Mouse (Mus musculus) cerebellum, adult 9-10 months (tissue): ENCODE results near the gene Vav1.
A peak's percentile ranks its signal among the peaks of the same experiment; 100 is the strongest.
"Not testable (repeated sequence)": the region's sequence is repeated elsewhere in the genome, so short reads cannot be mapped to it uniquely, and the experiment has no call there.

ENCODE experiments used
- DNase-seq: peaks from one replicate; pipeline ENCODE4 v3.0.0; 2022

The Vav1 gene

DNA sequence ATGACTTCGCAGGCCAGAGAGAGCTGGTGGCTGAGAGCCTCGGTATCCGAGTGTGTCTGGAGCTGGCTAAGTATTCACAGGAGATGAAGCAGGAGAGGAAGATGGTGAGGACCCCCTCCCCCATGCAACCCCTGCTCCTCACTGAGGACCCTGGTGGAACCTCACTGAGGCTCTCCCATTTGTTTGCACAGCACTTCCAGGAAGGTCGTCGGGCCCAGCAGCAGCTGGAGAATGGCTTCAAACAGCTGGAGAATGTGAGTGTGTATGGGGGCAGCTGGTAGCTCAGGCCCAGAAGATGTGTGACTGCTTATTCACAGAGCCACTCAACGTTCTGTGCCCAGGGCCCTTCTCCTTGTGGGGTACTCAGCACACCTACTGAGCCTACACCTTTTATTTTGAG is 25.6 kb upstream of the Vav1 start:
- DNase-seq: no peak

DNA sequence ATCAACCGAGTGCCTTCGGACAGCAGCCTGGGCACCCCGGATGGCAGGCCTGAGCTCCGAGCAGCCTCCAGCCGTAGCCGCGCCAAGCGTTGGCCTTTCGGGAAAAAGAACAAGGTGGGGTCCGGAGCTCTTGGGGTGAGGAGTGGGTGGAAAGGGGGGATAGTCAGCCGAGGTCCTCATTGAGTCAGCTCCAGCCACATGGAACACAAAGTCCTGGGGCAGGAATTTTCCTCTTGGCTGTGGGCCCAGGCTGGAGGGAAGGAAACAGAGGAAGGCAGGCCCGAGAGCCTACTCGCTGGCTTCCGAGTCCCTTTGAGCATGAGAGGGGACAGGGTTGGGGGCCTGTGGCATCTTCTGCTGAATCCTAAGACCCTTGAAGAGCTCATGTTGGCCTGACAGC is 23.5 kb upstream of the Vav1 start:
- no peak for DNase-seq

DNA sequence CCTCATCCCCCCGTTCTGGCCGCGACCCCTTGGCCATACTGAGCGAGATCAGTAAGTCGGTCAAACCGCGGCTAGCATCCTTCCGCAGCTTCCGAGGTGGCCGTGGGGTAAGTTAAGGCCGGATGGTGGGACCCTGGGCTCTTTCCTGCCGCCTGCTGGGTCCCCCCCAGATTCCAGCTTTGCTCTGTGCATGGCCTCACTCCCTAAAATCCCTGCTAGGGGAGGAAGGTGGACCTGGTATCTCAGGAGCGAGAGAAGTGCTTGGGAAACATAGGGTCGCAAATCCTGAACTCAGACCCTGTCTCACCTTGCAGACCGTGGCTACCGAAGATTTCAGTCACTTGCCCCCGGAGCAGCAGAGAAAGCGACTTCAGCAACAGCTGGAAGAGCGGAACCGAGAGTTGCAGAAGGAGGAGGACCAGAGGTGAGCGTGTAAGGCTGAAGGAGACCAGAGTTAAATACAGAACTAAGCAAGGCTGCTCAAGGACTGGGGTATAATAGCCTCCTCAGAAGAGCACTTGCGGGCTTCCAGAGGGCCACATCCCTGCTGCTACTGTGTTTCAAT is 21.9 kb upstream of the Vav1 start:
- no peak for DNase-seq

DNA sequence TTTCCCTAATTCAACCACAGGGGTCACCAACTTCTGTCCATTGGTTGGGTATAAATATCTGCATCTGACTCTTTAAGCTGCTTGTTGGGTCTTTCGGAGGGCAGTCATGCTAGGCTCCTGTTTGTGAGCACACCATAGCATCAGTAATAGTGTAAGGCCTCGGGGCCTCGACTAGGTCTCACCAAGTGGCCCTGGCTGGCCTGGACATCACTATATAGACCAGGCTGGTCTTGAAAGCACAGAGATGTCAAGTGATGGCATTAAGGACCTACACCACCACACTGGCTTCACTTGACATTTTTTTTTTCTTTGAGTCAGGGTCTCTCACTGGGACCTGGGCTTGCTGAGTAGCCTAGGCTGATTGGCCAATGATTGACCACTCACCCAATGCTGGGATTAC is 20.7 kb upstream of the Vav1 start:
- DNase-seq: no peak

DNA sequence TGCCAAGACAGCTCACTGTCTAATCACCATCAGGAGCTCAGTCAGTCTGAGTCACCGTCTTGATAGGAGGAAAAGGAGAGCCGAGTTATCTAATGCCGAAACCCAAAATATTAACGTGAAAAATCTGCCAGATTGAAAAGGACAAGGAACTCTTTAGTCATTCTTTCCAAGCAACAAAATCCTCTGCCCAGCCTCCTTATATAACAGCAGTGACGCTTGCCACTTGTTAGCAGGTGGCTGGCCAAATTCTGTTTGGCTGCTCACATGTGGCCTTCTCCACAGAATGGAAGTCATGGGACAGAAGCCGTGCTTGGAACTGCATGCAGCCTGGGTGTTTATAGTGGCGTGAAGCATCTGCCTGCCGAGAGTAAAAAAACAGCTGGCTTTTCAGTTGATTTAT is 19.2 kb upstream of the Vav1 start:
- DNase-seq: no peak

DNA sequence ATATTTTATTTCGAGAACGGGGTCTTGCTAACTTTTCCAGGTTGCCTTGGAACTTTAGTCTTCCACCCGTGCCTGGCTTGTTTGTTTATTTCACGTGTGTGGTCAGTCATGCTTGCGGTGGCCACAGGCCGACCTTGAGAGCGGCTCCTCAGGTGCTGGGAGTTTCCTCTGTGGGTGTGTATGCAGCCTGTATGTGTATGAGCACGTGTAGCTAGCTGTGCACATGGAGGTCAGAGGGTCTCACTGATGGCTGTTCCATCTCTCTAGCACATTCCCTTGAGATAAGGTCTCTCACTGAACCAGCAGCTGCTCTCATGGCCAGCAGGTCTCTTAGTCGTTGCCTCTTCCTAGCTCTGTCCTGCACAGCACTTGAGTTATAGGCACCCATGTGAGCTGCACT is 18.5 kb upstream of the Vav1 start:
- no peak for DNase-seq

DNA sequence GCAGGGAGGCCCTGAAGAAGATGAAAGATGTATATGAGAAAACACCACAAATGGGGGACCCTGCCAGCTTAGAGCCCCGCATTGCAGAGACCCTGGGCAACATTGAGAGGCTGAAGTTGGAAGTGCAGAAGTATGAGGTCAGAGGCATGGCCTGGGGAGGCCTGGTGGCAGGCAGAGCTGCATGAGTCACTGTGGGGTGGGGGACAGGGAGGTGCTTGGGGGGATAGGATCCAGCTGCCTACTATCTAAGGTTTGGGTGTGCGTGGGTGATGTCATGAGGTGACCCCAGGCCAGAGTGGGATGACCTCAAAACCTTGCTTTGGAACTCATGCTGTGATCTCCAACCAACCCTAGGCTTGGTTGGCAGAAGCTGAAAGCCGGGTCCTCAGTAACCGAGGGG is 17.6 kb upstream of the Vav1 start:
- DNase-seq: no peak

DNA sequence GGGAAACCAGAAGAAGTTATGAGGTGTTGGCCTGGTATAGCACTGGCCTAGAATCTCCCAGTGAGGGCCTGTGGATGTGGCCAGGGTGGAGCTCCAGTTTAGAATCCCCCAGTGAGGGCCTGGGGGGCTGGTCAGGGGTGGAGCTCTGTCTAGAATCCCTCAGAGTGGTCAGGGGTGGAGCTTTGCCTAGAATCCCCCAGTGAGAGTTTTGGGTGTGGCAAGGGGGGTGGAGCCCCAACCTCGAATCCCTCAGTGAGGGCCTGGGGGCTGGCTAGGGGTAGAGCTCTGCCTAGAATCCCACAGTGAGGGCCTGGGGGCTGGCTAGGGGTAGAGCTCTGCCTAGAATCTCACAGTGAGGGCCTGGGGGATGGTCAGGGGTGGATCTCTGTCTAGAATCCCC is 17.1 kb upstream of the Vav1 start:
- no peak for DNase-seq

DNA sequence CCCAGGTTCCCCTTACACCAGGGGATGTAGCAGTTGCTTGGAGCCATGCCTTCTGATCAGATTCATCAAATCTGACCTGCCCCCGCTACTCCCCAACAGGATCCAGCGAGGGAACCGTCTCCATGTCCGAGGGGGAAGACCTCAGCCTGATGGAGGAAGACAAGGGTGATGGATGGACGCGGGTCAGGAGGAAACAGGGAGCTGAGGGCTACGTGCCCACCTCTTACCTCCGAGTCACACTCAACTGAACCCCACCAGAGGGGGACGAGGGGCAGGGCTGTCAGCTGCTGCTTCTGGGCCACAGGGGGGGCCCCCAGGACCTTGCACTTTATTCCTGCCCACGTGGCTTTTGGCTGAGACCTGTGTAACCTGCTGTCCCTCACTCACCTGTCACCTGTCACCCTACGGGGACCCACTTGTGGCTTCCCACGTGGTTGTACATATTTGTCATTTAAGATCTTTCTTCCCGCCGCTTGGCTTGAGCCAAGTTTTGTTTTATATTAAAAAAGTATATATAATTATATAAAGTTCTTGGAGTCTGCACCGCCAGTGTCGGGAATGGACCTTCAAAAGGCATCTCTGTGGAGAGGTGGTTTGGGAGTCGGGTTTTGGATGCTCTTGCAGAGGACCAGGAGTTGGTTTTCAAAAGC is 15.9 kb upstream of the Vav1 start:
- DNase-seq: no peak

DNA sequence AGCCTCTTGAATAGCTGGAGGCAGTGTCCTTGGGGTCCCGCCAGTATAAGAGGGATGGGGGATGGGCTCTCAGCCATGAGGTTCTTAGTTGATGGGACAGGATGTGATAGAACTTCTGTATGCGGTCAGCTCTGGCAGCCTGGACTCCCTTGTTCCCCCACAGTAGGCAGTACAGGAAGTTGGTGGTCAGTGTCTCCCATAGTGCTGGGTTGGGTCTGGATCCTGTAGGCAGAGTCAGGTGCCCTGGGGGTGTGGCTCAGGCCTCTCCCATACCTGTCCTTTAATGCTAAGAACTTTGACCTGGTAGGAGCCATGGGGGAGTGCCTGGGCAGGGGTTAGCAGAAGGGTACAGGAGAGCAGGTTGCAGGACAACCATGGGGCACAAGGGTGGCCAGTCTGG is 14.7 kb upstream of the Vav1 start:
- no peak for DNase-seq

DNA sequence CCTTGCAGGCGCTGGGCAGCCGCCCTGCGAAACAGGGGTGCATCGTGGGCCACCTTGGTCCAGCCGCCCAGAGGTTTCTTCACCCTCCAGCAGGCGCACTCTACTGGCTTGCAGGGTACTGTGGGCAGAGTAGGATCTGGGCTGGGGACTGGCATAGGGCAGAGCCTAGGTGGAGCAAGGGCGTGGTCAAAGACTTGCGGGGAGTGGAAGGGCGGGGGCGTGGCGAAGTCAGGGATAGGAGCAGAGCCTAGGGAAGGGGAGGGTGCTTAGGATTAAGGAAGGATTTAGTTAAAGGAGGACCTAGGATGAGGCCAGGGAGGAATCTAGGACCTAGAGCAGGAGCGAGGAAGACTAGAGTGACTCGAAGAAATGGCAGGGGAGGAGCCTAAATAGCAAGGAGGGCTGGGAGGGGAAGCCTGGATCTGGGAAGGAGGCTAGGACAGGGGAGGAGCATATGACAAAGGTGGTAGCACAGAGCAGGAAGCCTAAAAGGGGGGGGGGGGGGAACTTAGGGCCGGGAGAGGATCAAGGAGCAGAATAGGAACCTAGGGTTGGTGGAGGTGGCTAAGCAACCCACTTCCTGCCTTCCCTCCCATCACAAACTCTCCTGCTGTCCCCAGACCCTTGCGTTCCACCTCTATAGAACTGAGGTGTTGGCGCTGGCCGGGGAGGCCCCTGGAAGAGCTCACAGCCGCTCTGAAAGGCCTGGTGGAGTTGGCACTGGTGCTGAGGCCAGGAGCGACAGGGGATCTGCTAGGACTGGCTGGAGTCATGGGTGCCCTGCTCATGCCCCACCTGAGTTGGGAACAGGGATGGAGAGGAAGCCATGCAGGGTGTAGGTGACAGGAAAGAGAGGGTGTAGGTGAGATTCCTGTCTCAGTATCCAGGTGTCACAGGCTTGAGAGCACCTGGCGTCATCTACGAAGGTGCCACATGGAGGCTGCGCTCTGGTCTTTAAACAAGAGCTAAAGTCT is 13.6 kb upstream of the Vav1 start:
- DNase-seq: peak; percentile 78

DNA sequence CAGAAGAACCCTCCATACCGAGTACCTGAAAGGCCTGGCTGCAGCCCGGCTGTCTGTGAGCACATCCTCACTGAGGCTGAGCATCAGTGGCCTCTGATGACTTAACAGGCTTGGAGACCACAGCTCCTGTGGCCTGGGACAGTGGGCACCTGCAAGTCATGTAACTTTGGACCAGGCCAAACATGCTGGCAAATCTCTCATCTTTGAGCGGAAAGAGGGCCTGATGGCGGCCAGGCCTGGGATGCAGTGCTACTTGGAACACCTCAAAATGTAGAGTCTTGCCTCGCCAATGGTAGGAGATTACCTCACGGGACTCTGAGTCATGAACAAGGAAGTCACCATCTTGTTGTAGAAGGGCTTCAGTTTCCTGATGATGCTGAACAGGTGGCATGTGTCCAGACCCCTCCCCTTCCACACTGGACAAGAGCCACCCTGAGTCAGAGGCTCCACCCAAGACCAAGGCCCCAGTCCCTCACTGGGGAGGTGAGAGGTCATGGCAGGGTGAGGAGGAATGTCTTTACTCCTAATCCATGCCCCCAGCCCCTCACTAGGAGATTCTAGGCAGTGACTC is 11.3 kb upstream of the Vav1 start:
- DNase-seq: no peak

DNA sequence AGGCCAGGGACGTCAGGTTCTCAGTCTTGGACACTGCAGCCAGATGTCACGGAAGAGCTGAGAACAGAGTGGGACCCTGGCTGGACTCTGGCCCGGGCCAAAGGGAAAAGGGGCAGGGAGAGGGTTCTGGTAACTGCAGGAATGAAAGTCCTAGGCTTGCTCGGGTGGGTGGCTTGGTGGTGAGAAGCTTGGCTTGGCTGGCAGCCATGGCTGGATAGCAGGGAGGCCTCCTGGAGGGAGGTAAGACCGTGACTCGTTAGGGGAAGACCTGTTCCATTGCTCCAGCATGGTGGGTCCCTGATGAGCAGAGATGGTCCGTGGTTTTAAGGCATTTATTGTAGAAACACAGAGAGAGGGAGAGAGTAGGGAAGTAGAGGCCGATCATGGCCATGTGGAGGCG is 7.6 kb upstream of the Vav1 start:
- no peak for DNase-seq

DNA sequence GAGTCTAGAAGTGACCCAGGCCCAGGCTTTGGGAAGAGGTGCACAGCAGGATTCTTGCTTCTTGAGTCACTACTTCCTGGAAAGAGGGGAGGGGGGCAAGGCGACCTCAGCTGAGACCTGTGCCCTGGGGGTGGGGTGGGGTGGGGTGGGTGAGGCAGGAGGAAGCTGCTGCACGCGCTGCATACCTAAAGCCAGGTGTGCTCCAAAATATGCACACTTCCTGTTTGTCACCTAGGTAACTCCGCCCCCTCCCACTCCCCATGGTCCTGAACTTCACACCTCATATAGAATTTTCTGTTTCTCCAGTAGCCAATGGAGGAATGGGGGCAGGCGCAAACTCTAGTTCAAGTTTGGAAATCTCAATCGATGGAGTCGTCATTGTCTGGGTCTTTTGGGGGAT is 5.1 kb upstream of the Vav1 start:
- no peak for DNase-seq

DNA sequence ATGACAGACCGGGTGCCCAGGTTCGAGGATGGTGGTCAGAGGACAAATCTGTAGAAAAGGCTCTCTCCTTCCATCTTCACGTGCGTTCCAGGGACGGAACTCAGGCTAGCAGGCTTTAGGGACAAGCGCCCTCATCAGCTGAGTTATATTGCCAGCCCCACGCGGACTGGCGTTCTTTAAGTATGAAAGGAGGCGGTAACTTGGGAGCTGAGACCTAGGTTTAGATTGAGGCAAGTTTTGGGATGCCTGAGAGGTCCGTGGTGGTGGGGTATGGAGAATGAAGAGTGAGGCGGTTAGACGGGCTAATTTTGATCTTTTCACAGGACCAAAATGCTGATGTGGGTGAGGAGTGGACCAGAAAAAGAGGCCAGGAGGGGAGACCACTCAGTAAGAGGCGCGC is 4.2 kb upstream of the Vav1 start:
- no peak for DNase-seq

DNA sequence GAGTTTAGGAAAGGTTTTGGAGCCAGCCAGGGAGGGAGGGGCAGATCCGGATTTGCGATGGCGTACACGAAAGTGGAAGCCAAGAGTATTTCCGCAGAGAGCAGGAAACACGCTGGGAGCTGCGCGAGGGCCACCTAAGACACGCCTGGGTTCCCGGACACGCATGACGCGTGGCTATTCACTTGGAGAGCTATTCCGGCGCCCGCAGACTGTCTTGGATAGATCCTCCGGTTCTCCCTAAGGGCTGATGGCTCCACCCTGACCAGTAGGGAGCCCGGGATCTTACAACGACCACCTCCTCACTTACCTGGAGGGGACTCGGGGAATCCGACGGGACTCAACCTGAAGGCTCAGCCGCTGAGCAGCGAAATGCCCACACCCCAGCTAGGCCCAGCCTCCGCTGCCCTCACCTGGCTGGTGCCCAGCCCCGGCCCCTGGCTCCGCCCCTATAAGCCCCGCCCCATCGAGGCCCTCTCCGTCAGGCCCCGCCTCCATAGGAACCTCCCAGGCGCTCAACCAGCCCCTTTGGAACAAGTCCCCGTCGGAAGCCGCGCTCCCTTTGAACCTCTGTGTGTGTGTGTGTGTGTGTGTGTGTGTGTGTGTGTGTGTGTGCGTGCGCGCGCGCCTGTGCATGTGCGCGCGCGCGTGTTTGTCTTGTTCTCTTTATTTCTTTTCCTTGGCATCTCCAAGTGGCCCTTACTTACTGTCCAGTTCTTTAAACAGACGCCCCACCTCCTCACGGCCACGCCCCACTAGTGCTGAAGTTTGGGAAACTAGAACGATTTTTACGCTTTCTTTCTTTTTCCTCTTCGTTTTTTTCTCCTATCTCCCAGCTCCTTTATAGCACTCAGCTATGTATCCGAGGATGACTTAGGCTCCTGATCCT is 3.5 kb upstream of the Vav1 start:
- DNase-seq: peak; percentile 86

DNA sequence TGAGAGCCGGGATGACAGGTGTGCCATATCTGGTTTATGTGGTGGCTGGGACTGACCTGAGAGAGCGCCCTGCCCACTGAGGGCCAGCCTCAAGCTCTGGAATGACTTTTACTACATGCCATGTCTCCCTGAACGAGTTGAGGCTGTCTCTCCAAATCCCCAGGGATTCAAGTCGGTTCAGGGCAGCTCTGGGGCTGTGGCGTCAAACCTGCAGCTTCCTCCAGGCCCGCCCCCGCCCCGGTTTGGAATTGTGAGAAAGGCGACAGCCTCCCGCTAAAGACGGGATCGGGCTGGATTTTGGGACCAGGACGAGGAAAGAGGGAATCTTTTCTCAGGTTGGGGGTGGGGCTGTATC is 2.9 kb upstream of the Vav1 start:
- no peak for DNase-seq

DNA sequence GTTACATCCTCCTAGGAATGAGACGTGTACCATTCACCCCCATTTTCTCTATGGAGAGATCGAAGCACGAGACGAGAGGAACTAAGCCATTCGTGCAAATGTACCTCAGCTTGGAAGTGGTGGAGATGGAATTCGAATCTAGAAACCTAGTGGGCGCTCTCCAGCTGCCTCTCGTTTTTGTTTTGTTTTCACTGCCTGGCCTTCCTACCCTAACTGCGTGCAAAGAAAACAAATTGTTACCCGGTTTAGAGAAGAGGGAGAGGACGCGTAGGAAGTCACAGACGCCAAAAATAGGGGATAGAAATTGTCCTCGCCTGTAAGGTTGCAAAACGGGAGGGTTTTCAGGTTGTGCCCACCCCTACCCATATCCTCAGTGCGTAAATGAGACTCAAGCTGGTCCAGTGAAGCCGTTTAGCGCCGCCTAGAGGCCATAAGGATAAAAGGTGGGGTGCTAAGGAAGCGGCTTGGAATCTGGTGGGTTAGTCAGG is 2.2 kb upstream of the Vav1 start:
- peak; percentile 86 for DNase-seq

DNA sequence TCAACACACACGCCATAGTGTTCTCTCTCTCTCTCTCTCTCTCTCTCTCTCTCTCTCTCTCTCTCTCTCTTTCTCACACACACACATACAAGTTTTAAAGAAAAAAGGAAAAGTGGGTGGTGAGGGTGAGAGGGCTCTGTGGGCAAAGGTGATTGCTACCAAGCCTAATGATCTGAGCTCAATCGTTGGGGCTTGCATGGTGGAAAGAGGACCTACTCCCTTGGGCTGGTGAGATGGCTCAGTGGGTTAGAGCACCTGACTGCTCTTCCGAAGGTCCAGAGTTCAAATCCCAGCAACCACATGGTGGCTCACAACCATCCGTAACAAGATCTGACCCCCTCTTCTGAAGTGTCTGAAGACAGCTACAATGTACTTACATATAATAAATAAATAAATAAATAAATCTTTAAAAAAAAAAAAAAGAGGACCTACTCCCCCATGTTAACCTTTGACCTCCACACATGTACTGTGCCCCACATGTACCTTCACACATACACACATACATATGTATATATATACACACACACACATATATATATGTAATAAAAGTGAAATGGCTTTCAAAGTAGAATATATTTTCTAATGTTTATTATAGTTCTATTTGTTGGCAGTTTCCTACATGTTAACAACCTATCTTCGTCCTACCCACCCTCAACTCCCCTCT is 1.2 kb upstream of the Vav1 start:
- DNase-seq: not testable (repeated sequence)

DNA sequence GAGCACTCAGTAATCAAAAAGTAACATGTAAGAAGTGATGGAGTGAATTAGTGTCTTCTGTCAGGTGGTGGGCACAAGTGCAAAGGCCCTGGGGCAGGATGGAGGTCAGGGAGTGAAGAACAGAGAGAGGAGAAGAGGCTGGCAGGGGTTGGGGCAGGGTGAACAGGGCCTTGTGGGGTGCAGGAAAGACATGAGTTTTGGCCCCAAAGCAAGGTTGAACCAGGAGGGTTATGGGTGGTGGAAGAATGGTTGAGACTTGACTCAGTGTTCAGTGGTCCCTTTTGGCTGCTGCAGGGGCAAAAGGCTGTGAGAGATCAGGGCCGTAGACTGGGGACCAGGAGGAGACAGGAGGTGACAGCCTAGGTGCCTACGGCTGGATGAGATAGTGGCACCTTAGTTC is 363 bp upstream of the Vav1 start:
- DNase-seq: no peak

DNA sequence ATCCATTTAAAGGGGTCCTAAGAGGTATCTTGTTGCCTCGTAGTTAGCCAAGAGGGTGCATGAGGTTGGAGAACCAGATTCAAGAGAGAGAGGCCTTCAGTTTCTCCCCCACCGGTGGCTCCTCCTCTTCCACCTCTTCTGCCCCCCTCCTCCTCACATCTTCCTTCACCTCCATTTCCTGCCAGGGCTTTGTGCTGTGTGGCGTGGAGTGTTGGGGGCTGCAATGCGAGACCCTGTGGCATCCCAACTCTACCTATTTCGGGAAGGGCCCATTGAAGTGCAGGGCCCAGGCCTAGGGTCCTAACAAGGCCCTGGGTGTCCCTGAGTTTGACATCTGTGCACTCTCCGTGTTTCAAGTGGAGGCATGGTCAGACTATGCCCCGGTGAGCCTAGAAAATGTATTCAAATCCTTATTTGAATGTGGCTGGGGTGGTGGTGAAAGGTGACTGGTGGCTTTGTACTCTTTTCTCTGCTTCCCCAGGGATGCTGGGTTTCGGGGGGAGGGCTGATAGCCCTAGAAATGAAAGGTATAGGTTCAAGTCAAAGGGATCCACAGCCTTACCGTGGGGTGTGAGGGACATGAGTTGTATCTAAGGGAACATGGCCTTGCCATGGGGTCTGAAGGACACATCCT is 808 bp downstream of the Vav1 start:
- no peak for DNase-seq

DNA sequence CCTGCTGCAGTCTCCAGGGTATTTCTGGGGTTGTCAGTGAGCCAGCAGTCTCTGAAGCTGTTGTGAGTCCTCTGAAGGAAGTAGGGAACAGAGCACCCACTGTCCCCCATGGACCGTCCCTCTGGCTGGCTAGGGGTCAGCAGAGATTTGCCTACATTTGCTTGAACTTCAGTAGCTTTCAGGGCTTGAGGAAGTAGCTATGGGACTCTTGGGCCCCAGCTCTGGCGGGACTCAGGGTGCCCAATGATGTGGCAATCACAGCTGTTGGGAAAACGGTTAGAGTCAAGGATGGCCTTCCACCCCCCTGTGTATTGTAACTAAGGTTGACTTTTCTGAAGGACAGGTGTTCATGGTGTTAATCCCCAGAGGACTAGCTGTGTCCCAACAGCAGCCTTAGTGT is 1.5 kb downstream of the Vav1 start:
- DNase-seq: no peak
